Mouse (Mus musculus) left cerebral cortex, postnatal 36 days (tissue): ENCODE data around the gene Fam71e2. TPM values are rescaled to one million over a fixed set of nuclear protein-coding genes. Genes with fewer than 3 reads are reported as not detected.

Experiments used
- DNase-seq, 2 experiments: peaks; one replicate each; pipeline ENCODE4 v3.0.0; 2021 to 2022; ENCODE audit warnings: low spot score in 2 of 2, mixed read lengths in 1 of 2
- intact Hi-C: fragments of 180-260 bp; cut with DNase I; formaldehyde crosslinking; loops from one replicate; pipeline ENCODE4 v1.15.1; 2025
- total RNA-seq, 2 experiments: library from RNA; stranded (reverse); gene quantifications; 2 replicates each; pipeline ENCODE4 v1.2.3; 2021

Gene Fam71e2
- total RNA-seq, 2 experiments from 2014 or later = not detected

DNA sequence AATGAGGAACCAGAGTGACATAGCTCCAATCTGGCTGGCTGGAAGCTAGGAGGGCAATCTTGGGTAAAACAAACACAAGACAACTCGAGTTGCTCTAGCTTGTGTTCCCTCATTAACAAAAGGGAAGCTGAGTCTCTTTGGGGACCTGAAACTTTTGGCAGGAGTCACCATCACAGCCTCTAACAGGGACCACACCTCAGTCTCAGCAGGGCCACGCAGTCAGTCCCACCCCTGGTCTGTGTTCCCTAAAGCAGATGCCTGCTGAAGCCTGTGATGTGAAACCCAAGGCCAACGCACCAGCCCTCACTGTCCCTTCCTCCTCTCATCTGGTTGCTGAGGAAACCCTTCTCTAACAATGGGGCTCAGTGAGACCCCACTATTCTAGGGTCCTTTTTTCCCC is 11.0 kb upstream of the Fam71e2 start:
- intact Hi-C loops = no loop called here
- DNase-seq = no peak

DNA sequence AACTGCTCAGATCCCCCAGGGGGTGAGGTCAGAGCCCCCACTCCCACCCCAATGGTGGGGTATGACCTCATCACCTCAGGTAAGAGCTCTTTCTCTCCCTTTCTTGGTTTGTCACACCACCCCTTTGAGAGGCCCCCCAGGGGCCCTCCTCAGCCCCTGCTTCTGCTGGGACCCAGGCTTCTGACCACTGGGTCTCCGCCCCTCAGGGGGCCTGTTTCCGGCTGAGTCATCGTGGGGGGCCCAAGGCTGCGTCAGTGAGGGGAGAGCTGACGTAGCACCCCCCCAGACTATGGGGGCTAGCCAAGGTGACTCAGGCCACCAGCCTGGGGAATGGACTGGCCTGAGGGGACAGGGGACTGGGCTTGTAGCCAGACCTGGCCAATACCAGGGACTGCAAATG is 8.8 kb upstream of the Fam71e2 start:
- DNase-seq = no peak
- intact Hi-C loops = no loop called here

DNA sequence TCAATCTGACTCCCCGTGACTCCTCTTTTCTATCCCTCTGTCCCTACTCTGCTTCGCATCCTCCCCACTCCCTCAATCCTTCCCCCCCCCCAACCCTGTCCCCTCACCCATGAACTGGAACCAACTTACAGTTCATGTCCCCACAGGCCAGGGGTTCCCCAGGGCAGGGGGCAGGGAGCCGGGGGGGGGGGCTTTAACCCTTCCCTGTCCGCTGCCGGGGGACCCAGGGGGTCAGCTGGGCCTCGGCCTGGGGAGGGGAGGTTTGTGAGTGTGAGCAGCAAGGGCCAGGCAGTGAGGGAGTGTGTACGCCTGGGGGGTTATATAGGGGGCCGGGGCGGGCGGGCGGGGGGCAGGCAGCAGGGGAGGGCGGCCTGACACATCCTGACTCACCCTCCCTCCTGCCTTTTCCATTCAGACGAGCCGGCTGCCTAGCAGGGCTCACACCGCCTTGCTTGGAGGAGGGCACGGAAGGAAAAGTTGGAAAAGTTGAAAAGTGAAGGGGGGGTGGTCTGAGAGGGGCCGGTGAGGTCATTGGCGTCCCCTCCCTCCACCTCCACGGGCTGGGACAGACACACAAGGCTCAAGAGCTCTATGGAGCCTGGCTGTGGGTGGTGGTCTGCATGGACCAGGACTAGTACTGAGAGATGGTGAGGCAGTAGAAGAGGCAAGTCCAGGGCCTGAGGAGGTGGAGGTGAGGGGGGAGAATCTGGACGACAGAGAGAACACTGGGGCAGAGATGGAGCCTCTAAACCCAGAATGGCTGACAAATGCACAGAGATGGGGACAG is 6.9 kb upstream of the Fam71e2 start:
- no peak for DNase-seq
- intact Hi-C loops = no loop called here

DNA sequence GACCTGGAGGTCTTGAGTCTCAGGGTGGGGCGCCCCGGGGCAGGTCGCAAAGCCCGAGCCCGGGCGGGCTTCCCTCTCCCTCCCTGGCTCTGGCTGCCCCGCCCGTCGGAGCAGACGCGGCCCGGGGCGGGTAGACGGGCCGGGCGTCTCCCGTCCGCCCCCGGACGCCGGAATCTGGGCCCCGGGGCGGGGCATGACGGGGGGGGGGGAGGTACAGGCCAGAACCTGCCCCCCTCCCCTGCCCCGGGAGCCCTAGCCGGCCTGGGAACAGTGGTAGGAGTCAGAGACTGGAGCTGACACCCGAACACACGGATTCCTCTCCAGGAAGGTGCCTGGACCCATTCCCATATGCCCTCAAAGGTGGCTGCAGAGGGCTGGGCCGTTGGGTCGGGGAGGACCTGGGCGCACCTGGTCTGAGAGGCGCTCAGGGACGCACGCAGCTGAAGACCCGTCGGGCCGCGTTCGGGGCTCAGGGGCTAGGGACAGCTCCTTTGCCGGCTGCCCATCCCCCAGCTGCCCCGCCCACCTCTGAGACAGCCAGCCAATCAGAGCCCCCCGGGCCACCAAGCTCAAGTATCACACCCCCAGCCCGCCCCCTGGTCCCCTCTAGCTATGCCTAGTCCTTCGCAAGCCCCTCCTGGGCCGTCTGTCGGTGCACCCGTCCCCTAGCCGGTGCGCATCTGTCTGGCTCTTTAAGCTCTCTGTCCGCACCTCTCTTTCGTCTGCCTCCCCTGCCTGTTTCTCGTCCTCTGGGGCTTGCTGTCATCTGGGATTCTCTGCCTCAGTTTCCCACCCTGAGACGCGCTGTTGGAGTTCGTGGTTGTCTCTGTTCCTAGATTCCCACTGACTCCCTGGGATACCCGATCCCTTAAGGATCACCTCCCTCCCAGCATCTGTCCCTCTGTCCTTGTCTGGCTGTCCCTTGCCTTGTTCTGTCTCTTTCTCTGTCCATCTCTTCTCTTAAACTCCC is 6.0 kb upstream of the Fam71e2 start:
- intact Hi-C loops = no loop called here
- no peak for DNase-seq

DNA sequence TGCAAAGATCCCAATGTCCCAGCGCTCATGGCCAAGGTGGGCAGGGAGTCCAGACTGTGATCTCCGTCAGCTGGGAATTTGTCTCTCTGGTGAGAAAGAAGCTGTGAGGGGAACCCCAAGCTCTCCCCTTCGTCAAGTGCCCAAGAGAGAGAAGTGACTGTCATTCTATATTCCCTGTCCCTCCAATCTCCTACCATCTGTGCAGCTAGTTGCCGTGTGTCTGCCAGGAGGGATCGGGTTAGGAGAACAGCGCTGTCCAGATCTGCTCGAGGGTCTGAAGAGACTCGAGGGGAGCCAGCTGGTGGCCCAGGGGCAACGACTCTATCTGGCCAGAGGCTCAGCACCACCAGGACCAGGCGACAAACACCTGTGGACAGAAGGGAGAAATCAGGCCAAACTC is 5.0 kb upstream of the Fam71e2 start:
- intact Hi-C loops = no loop called here
- no peak for DNase-seq

DNA sequence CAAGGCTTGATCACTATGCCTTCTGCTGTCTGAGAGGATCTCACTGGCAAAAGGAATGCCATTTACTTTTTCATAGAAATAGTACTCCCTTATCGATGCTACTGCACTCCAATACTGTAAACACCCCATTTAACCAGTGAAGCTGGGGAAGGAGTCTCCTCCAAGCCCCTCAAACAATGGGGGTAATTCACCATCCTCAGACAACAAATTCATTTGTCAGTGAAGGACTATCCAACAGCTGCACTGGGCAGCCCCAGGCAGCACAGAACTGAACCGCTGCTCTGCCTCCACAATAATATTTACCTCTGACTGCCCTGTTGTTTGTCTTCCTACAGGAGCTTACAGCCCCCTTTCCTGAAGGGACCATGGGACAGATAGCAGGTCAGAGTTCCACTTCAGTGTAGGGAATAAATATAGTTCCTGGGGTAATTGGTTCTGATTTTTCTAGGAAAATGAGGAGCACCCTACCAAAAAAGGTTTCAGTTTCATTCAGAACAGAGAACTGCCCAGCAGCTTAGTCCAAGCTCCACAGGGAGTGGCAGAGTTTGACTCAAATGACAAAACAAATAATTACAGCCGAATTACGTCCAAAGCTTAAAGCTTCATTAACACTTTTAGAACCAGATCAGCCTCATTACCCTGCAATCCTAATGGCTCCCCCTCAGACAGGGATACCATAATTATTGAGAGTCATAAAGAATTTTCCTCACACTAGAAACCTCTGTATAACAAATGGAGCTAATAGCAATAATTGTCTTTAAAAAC is 6.0 kb downstream of the Fam71e2 start:
- intact Hi-C loops = no loop called here

DNA sequence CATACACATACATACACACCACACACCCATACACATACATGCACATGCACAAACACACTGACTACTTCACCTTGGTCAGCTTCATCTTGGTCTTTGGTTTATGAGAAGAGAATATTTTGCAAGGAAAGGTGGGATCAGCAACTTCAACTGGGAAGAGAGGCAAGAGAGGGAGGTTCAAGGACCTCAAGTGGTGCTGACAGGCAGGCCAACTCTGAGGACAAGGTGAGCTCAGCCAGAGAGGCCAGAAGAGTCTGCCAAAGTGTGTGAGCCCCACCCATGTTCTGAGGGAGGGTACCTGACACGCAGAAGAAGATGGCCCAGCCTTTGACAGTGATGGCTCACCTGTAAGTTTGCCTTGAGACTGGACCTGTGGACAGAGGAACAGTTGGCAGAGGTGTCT is 11.4 kb downstream of the Fam71e2 start:
- no peak for DNase-seq
- intact Hi-C loops = no loop called here

More for the DNA sequence above, 6.0 kb downstream of the Fam71e2 start:
- DNase-seq = no peak

DNA sequence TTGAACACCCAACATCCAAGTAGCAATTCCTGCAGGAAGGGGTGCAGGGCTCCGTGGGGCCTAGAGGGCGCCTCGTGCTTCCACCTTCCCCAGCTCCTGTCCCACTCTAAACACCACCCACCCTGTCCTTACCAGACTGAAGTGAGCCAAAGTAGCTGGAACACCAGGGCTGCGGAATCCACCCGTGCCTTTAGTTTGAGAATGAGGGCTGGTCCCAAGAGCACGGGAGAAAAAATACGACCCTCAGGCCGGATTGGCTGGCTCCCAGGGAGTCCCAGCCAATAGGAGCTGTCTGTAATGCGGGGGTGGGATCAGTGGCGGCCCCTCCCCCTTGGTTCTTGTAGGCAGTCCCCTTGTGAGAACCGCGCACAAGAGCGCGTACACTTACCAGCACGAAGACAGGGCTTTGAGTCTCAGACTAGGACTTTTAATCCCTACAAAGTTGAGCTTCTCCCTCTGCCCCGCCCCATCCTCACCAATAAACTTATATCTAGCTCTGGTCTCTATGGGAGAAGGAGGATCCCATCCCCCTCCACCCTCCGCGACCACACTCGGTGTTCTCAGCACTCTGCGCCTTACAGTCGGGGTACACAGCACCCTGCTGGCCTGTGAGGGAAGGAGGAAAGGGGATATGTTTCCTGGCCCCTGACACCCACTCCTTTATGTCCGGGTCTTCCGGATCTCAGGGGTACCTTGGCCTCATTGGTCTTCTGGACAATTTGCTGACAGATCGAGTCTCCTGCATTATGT is 18.1 kb downstream of the Fam71e2 start, which contains the start of gene Cox6b2:
Gene Cox6b2 (minus strand): TSS at position 274 of the 750 bp plus-strand sequence.
- intact Hi-C loops = no loop called here
- DNase-seq = peak; percentile 27 to 32

DNA sequence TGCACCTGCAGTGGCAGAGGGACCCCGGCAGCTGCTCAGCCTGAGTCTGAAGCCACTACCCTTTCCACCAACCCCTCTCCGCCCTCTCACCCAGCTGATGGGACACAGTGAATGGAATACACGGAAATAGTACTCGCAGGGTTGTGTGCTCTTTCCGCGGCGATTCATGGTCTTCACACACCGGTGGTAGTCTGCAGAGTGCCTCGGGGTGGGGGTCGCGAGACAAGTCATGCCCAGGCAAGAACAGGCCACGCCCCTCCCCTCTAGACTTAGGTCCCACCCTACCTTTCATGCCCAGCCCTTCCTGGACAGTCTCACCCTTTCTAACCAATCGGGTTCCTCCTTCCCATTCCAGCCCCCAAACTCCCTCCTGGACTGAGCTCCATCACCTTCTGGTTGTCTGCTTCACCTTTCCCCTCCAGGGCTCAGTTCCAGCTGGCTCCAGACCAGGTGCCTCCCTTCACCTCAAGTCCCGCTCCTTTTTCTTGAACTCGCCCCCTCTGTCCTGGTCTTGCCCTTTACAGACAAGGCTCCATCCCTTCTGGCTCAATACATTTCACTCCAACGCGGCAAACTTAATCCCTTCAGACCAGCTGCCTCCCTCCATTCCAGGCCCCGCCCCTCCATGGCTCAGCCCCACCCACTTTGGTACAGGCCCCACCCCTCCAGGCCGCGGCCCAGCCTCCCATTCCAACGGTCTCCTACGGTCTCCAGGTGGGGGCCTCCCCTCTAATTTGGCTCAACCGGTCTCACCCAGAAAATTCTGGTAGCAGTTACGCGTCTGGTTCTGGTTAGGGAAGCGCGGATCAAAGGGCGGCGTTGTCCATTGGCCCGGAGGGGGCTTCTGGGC is 18.9 kb downstream of the Fam71e2 start:
- no peak for DNase-seq
- intact Hi-C loops = no loop called here

DNA sequence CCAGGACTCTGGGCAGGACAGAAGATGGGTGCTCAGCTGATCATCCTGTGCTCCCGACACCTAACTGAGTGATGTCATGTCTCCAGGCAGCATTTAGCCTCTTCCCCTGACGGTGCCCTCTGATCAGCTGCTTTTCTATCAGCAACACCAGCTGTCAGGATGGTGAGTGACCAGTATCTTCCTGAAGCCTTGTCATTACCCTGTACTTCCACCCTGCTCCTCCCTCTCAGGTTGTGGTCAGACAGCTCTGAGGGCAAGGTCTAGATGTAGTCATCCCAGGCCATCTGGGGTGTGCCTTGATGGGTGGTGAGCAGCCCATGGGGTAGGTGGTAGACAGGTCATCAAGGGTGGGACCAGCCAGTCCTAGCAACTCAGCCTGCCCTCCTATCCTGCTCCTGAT is 21.9 kb downstream of the Fam71e2 start:
- DNase-seq = no peak
- intact Hi-C loops = no loop called here

DNA sequence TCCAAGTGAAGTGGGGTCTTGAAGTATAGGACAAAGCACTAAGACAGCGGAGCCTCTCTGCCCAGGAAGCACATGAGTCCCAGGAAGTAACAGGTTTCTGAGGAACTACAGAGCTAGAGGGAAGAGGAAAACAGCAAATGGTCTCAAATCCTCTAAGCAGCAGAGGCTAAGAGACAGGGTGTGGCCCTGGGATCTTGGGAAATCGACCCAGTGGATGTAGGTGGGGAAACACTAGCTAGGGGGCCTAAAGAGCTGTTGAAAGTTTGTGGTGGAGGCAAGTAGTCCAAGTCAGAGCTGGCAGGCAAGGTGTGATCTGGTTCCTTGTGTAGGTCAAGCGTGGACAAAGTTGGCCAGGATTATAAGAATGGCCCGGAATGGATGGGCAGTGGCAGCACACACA is 22.8 kb downstream of the Fam71e2 start:
- DNase-seq = no peak
- intact Hi-C loops = no loop called here

DNA sequence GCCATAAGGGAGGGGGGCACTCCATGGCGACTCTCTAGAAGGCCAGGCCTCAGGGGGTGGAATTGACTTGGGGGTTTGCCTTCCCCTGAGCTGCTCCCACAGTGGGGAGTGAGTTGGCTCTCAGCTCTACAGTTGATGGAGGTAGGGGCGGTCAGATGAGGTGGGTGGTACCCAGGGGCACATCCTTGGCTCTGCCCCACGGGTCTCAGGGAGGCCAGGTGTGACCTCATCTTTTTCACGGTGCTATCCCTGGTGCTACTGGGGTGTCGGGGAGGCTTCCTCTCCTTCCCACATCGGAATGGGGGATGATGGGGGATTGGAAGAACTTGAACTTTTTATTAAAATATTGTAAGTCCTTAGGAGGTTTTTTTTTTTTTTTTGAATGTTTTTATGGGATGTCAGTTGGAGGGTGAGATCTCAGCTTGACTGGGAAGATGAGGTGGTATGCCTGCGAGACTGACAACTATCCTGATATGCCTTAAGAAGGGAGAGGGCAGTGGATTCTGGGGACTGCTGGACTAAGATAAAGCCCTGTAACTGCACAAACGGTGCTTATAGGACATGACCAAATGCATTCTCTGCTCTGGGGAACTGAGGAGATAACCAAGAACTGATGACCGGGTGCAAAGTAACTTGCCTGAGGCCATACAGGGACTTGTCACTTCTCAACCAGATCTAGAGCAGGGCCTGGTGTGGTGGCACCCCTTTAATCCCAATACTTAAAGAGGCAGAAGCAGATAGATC is 23.8 kb downstream of the Fam71e2 start:
- intact Hi-C loops = no loop called here
- DNase-seq = no peak

DNA sequence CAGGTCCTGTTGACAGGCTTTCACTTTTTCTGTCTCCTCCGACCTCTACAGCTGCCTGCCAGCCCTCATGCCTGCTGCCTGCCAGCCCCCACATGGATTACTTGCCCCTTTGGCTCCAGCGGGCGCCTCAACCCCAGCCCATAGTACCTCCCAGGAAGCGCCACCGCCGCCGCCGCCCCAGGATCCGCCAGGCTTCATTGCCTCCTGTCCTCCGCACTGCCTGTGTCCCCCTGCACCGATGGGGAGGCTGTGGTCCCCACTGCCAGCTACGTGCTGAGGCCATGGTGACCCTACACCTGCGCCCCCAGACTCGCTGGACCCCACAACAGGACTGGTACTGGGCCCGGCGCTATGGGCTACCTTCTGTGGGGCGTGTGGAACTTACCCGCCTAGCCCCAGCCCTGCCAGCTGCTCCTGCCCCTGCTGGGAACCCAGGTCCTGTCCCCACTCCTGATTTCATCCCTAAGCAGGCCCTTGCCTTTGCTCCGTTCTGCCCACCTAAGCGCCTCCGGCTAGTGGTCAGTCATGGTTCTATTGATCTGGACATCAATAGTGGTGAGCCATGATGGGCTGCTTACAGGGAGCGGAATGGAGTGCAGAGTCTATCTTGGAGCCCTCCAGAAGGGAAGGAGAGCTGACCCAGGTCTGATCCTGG is 24.6 kb downstream of the Fam71e2 start:
- no peak for DNase-seq
- intact Hi-C loops = no loop called here

DNA sequence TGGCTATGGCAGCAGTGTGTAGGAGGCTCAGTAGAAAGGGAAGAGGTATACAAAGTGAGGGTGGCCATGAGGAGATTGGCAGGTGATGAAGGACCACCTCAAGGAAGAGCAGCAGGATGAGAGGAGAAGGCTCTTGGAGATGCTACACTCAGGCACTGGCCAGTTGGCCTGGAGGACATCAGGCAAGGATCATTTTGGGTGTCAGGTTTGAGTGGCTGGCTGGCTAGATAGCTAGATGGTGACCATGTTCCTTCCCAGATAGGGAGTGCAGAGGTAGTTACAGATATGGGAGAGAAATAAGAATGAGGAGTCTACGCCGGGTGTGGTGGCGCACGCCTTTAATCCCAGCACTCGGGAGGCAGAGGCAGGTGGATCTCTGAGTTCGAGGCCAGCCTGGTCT is 26.2 kb downstream of the Fam71e2 start:
- no peak for DNase-seq
- intact Hi-C loops = no loop called here

DNA sequence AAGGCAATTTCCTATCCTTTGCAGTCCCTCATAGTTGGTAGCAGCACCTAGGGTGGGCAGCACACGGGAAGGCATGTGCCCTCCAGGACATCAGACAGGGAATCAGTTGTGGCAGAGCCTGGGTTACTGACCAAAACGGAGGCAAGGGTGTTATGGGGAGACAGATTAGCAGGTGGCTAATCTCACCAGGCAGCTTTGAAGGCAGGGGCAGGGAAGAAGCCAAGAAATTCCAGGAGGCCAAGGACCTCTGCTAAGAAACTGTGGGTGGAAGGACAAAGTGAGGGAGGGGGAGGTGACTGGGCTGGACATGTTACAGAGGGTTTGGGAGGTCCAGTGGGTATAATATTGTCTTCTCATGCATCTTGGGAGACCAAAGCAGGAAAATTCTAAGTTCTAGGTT is 27.7 kb downstream of the Fam71e2 start:
- no peak for DNase-seq
- intact Hi-C loops = no loop called here

DNA sequence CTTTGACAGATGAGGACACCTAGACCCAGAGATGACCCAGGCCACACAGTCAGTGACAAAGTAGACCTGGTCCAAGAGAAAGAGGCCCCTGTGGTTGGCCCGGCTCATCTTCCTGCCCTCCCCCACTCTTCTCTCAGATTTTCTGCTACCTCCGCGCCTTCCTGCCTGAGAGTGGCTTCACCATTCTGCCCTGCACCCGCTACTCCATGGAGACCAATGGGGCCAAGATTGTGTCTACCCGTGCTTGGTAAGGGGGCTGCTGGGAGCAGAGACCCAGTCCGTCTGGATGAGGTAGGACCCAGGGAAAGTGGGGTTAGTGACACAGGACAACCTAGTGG is 28.7 kb downstream of the Fam71e2 start:
- no peak for DNase-seq
- intact Hi-C loops = no loop called here

DNA sequence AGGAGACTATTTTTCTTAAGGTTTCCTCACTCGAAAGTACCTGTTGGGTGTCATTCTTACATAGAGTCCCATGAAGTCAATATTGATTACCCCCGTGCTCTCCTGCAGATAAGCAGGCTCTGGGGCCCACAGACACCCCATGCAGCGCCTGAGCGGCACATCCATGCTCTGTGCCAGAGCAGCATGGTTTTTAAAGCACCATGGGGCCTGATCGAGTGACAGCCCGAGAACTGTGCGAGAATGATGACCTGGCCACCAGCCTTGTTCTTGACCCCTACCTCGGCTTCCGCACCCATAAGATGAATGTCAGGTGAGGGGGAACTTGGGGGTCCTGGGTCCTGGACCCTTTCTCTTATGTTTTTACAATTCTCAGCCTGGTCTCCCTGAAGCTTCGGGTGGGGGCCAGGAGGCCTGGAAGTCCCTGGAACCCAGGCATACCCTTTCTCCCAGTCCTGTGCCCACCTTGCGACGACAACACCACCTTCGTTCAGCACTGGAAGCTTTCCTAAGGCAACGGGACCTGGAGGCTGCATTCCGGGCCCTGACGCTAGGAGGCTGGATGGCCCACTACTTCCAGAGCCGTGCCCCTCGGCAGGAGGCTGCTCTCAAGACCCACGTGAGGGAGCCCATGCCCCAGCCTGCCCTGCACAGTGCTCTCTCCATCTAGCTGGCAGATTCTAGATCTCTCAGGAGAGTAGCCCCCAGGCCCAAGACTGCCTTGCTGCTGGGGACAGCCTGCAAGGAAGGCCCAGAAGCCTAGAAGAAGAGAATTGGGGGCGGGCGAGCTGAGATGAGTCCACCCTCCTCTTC is 29.2 kb downstream of the Fam71e2 start:
- no peak for DNase-seq
- intact Hi-C loops = no loop called here
